Mouse (Mus musculus) stomach, postnatal 0 days (tissue): Measurements from ENCODE around the gene Cideb. TPM values are rescaled to one million over a fixed set of nuclear protein-coding genes. Genes with fewer than 3 reads are reported as not detected.

Experiments used
- ATAC-seq: fragments of 200-750 bp; cut with Nextera tagmentation; 2 replicates; pipeline ENCODE4 v1.8.0; 2017; ENCODE audit not compliant: low FRiP score, low TSS enrichment
- DNase-seq: peaks from one replicate; pipeline ENCODE4 v3.0.0-alpha.2; 2016; ENCODE audit warnings: low spot score
- H3K27ac ChIP-seq: fragments of 300-500 bp; sonication (generic); replicated peaks from 2 replicates; pipeline ENCODE4 v1.5.1; 2014; ENCODE audit warnings: mild to moderate bottlenecking, control low read depth
- H3K27me3 ChIP-seq: fragments of 300-500 bp; sonication (generic); 2 replicates; pipeline ENCODE4 v1.6.1; 2014; ENCODE audit warnings: low read length; ENCODE audit not compliant: control insufficient read depth, insufficient read depth
- H3K36me3 ChIP-seq: fragments of 300-500 bp; sonication (generic); 2 replicates; pipeline ENCODE4 v1.6.1; 2014; ENCODE audit warnings: low read length, mixed read lengths; ENCODE audit not compliant: control insufficient read depth, insufficient read depth
- H3K4me1 ChIP-seq: fragments of 300-500 bp; sonication (generic); replicated peaks from 2 replicates; pipeline ENCODE4 v1.6.1; 2014; ENCODE audit warnings: antibody characterized with exemption; ENCODE audit not compliant: control insufficient read depth, insufficient read depth
- H3K4me2 ChIP-seq: fragments of 300-500 bp; sonication (generic); replicated peaks from 2 replicates; pipeline ENCODE4 v1.6.1; 2014; ENCODE audit warnings: low read depth, mild to moderate bottlenecking, control low read depth, moderate library complexity
- H3K4me3 ChIP-seq: fragments of 300-500 bp; sonication (generic); 2 replicates; pipeline ENCODE4 v1.5.1; 2014; ENCODE audit warnings: low read depth, low read length, control low read depth
- H3K9ac ChIP-seq: fragments of 300-500 bp; sonication (generic); 2 replicates; pipeline ENCODE4 v1.6.1; 2014; ENCODE audit warnings: mild to moderate bottlenecking, low read length, control low read depth, mixed read lengths
- H3K9me3 ChIP-seq: fragments of 300-500 bp; sonication (generic); 2 replicates; pipeline ENCODE4 v1.6.1; 2016; ENCODE audit warnings: low read length; ENCODE audit not compliant: control insufficient read depth
- CTCF ChIP-seq: IDR thresholded peaks from 2 replicates; pipeline ENCODE4 v1.5.1; 2016; ENCODE audit warnings: antibody characterized with exemption, low read depth, mild to moderate bottlenecking, moderate library complexity
- EP300 ChIP-seq: optimal IDR thresholded peaks from 2 replicates; pipeline ENCODE3; 2016; ENCODE audit warnings: antibody characterized with exemption
- WGBS: fragments of 180-500 bp; shearing (Covaris S2); extraction: QIAGEN DNeasy Blood & Tissue Kit; methylation state at CpG from one replicate; pipeline ENCODE4 v1.1.7; 2014; 5-methylcytosine and 5-hydroxymethylcytosine counted together
- polyA plus RNA-seq: library from polyadenylated mRNA; unstranded; fragments of >200 nt; fragmentation: Nextera tagmentation; extraction: Ambion mirVana; gene quantifications from 2 replicates; pipeline ENCODE4 v1.2.1, GENCODE M21; 2015

The Cideb gene
- polyA plus RNA-seq, 1 experiment from 2014 or later: 13.6 TPM

GRCm38 (mm10) chr14:55723433-55723832, 34.8 kb downstream of the Cideb start:
- H3K4me1 ChIP-seq: no peaks in the 10 kb centered on the region
- ATAC-seq: no peak
- WGBS: 92% methylated on average over 7 of the region's 7 CpGs

GRCm38 (mm10) chr14:55722438-55722945, 35.8 kb downstream of the Cideb start:
- Histone ChIP-seq H3K4me2 (peak overlapping the region; percentile 70), H3K9ac (peak overlapping the region; percentile 82; the same call in 1 of the 2 replicates), H3K9me3 (no peaks in the 10 kb centered on the region), H3K27me3 (no peaks in the 10 kb centered on the region), H3K4me3 (peak overlapping the region; percentile 81), H3K4me1 (no peaks in the 10 kb centered on the region), H3K36me3 (peaks cover 8% of the 10 kb centered on the region; the same call in 1 of the 2 replicates), H3K27ac (no peak overlapping the region)
- no peak for TF ChIP-seq CTCF
- no peak for TF ChIP-seq EP300
- ATAC-seq (no peak), DNase-seq (no peak)
- WGBS: 52% methylated on average over 8 of the region's 8 CpGs

More at GRCm38 (mm10) chr14:55723433-55723832, 34.8 kb downstream of the Cideb start:
- TF ChIP-seq EP300: no peak
- no peak for TF ChIP-seq CTCF
- no peaks in the 10 kb centered on the region for H3K27me3 ChIP-seq
- H3K27ac ChIP-seq: no peak overlapping the region
- H3K9me3 ChIP-seq: no peaks in the 10 kb centered on the region
- peaks cover 7% of the 10 kb centered on the region; the same call in 1 of the 2 replicates for H3K36me3 ChIP-seq
- no peak overlapping the region for H3K4me3 ChIP-seq
- H3K9ac ChIP-seq: no peak overlapping the region
- no peak overlapping the region for H3K4me2 ChIP-seq
- no peak for DNase-seq

GRCm38 (mm10) chr14:55721700-55722437, 36.4 kb downstream of the Cideb start, which contains the start of gene Rabggta:
TSS of gene Rabggta (minus strand) at chr14:55722263.
- H3K4me1 ChIP-seq: no peaks in the 10 kb centered on the region
- no peaks in the 10 kb centered on the region for H3K9me3 ChIP-seq
- under 1% methylated on average over 47 of the region's 50 CpGs for WGBS

GRCm38 (mm10) chr14:55721076-55721475, 37.2 kb downstream of the Cideb start:
- Histone ChIP-seq H3K9me3 (no peaks in the 10 kb centered on the region), H3K27ac (peak overlapping the region; percentile 92; the same call in 1 of the 2 replicates), H3K4me3 (peak overlapping the region; percentile 81), H3K4me2 (peak overlapping the region; percentile 70), H3K4me1 (no peaks in the 10 kb centered on the region), H3K27me3 (no peaks in the 10 kb centered on the region), H3K9ac (peak overlapping the region; percentile 82), H3K36me3 (peaks cover 10% of the 10 kb centered on the region; the same call in 1 of the 2 replicates)
- DNase-seq (no peak), ATAC-seq (no peak)
- TF ChIP-seq CTCF: no peak
- no peak for TF ChIP-seq EP300
- 72% methylated on average over 6 of the region's 6 CpGs for WGBS

More at GRCm38 (mm10) chr14:55721700-55722437, 36.4 kb downstream of the Cideb start, which contains the start of gene Rabggta:
- DNase-seq (peak; percentile 97), ATAC-seq (peak; percentile 95)
- no peaks in the 10 kb centered on the region for H3K27me3 ChIP-seq
- H3K9ac ChIP-seq: peak within 1 kb of the TSS; percentile 82
- peak within 1 kb of the TSS; percentile 70 for H3K4me2 ChIP-seq
- H3K4me3 ChIP-seq: peak within 1 kb of the TSS; percentile 81
- TF ChIP-seq EP300 (no peak), CTCF (peak; percentile 97)
- H3K36me3 ChIP-seq: peaks cover 8% of the 10 kb centered on the region; the same call in 1 of the 2 replicates
- H3K27ac ChIP-seq: peak within 1 kb of the TSS; percentile 92

GRCm38 (mm10) chr14:55720666-55721065, 37.6 kb downstream of the Cideb start:
- H3K4me3 ChIP-seq: 0 out of 2 replicates have a peak overlapping the region, but pooled peaks have one; percentile 81
- no peaks in the 10 kb centered on the region for H3K27me3 ChIP-seq
- no peaks in the 10 kb centered on the region for H3K4me1 ChIP-seq
- ATAC-seq (no peak), DNase-seq (no peak)
- no peaks in the 10 kb centered on the region for H3K9me3 ChIP-seq
- TF ChIP-seq EP300 (no peak), CTCF (no peak)
- H3K4me2 ChIP-seq: no peak overlapping the region
- no peak overlapping the region for H3K9ac ChIP-seq
- WGBS: 92% methylated on average over 12 of the region's 12 CpGs
- peaks cover 11% of the 10 kb centered on the region; the same call in 1 of the 2 replicates for H3K36me3 ChIP-seq
- no peak overlapping the region for H3K27ac ChIP-seq

GRCm38 (mm10) chr14:55719737-55720136, 38.5 kb downstream of the Cideb start:
- H3K9ac ChIP-seq: no peak overlapping the region
- peaks cover 11% of the 10 kb centered on the region; the same call in 1 of the 2 replicates for H3K36me3 ChIP-seq
- no peak for DNase-seq
- H3K4me2 ChIP-seq: no peak overlapping the region
- H3K4me1 ChIP-seq: no peaks in the 10 kb centered on the region
- ATAC-seq: no peak
- H3K27me3 ChIP-seq: no peaks in the 10 kb centered on the region
- H3K9me3 ChIP-seq: no peaks in the 10 kb centered on the region
- TF ChIP-seq EP300 (no peak), CTCF (no peak)
- H3K27ac ChIP-seq: no peak overlapping the region
- WGBS: 83% methylated on average over 6 of the region's 6 CpGs
- H3K4me3 ChIP-seq: no peak overlapping the region
